Mouse (Mus musculus) heart, postnatal 0 days (tissue): ENCODE measurements around the gene Cdkn1c.

Experiments
- CTCF ChIP-seq: IDR thresholded peaks from 2 replicates; pipeline ENCODE4 v1.5.1; 2016; ENCODE audit warnings: antibody characterized with exemption, control low read depth, low read depth
- EP300 ChIP-seq: IDR thresholded peaks from 2 replicates; pipeline ENCODE4 v1.6.1; 2016; ENCODE audit warnings: antibody characterized with exemption, low read depth

- TF ChIP-seq CTCF: no peak
- no peak for TF ChIP-seq EP300
These were observed 532 bp upstream of the Cdkn1c start for GRCm38 (mm10) chr7:143461294-143461870.
